Mouse (Mus musculus) splenic B cell, adult 2 months (primary cell): Measurements from ENCODE around the gene Erbb3.

Source experiments
- DNase-seq: peaks from one replicate; pipeline ENCODE4 v3.0.0-alpha.2; 2011; ENCODE audit warnings: low read depth, low spot score
- H3K27me3 ChIP-seq: 2 replicates; pipeline ENCODE4 v1.6.1; 2012; ENCODE audit warnings: mild to moderate bottlenecking, low read length, moderate library complexity, mixed read lengths; ENCODE audit not compliant: control insufficient read depth, poor library complexity, insufficient read depth, severe bottlenecking
- H3K36me3 ChIP-seq: 2 replicates; pipeline ENCODE4 v1.6.1; 2012; ENCODE audit warnings: mild to moderate bottlenecking, low read length, moderate library complexity, mixed read lengths; ENCODE audit not compliant: control insufficient read depth, poor library complexity, insufficient read depth, severe bottlenecking

Gene Erbb3

GRCm38 (mm10) chr10:128538340-128538870 lies 51.0 kb downstream of the Erbb3 start:
- Histone ChIP-seq H3K27me3 (no peaks in the 10 kb centered on the region), H3K36me3 (no peaks in the 10 kb centered on the region; the same call in 1 of the 2 replicates)
- no peak for DNase-seq

DNA sequence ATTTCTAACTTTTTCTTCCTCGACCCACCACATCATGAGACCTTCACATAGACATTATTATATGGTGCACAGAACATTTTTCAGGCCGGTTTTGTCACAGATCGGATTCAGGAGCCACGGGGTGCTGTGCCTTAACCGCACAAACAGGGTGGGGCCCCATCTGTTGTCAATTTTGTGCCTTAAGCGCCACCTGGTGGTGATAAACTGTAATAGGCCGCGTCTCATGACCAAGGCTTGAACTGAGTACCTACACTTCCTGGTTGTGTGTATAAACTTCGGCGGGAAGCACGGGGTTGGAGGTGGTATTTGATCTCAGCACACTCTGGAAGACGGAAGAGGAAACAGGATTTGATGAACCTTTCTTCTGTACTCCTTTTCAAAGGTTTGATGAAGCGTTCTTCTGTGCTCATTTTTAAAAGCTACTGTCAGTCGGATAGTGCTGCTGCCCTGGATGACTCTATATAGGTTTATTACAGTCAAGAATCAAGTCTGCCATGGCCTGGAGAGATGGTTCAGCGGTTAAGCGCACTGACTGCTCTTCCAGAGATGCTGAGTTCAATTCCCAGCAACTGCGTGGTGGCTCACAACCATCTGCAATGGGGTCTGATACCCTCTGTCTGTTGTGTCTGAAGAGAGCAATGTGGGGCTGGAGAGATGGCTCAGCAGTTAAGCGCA lies 53.0 kb downstream of the Erbb3 start:
- DNase-seq = peak; percentile 95
- no peaks in the 10 kb centered on the region for H3K27me3 ChIP-seq
- H3K36me3 ChIP-seq = no peaks in the 10 kb centered on the region

DNA sequence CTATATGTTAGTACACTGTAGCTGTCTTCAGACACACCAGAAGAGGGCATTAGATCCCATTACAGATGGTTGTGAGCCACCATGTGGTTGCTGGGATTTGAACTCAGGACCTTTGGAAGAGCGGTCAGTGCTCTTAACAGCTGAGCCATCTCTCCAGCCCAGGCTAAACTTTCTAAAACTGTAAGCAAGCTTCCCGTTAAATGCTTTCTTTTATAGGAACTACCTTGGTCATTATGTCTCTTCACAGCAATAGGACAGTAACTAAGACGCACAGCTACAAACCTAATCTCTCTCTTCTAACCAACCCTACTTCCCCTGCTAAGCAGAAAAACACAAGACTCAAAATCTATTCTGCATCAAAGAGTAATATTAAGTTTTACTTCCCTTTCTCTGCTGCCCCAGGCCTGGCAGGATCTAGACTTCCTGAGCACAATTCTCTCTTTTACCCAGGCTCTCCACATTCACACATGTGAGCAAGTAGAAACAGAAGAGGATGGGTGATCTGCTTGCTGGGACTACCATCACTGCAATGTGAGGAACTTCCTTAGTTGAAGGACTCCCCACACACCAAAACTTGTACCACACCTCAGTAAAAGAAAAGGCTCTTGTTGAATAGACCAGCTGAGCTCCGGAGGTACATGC lies 53.7 kb downstream of the Erbb3 start:
- no peaks in the 10 kb centered on the region for H3K36me3 ChIP-seq
- peak; percentile 80 for DNase-seq
- no peaks in the 10 kb centered on the region for H3K27me3 ChIP-seq

- no peaks in the 10 kb centered on the region for H3K27me3 ChIP-seq
- no peaks in the 10 kb centered on the region for H3K36me3 ChIP-seq
- peak; percentile 35 for DNase-seq
Observed at GRCm38 (mm10) chr10:128535206-128535605, 54.2 kb downstream of the Erbb3 start.

- H3K36me3 ChIP-seq = peaks cover 4% of the 10 kb centered on the region
- DNase-seq = peak; percentile 46
- H3K27me3 ChIP-seq = no peaks in the 10 kb centered on the region
Observed at GRCm38 (mm10) chr10:128526366-128527356, 62.8 kb downstream of the Erbb3 start.

GRCm38 (mm10) chr10:128525671-128526308 lies 63.7 kb downstream of the Erbb3 start, which contains the start of gene Esyt1:
Esyt1 (minus strand) TSS chr10:128525871.
- Histone ChIP-seq H3K36me3 (peaks cover 4% of the 10 kb centered on the region), H3K27me3 (no peaks in the 10 kb centered on the region)
- DNase-seq = peak; percentile 97

DNA sequence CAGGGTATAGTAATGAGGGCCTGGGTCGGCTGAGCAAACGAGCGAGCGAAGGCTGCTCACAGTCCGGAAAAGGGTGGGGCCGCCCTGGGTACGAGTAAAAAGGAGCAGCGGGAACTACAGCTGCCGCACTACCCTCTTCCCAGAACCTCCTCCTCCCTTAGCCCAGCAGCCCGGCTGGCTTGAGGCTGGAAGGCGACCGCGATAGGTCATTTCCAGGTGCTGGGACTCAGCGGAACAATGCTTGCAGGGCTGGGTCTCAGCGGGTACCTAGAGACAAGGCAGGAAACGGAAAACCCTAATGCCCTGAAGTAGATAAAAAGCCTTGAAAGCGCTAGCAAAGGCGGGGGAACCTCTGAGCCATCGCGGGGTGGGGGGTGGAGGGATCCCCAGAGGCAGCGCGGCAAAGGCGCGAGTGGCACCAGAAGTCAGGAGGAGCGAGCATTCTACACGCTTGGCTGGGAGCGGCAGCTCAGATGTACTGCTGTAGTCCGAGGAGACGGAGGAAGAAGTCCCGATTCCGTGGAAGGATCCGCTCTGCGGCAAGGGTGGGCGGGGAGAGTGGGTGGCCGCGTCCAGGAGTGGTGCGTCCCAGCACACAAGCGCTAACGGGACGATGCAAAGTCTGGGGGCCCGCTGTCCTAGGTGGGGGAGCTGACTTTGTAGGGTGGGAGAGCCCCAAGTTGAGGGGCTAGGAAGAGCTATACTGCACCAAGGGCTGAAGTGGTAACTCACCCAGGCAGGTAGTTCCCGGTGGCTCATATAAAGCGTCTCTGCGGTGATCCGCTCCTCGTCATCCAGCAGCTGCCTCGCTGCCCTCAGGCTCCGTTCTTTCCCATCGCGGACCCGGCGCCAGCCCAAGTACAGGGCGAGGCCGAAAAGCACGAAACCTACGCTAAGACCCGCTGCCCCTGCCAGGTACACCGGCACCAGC lies 64.5 kb downstream of the Erbb3 start:
- peak; percentile 82 for DNase-seq
- H3K27me3 ChIP-seq = no peaks in the 10 kb centered on the region
- peaks cover 12% of the 10 kb centered on the region for H3K36me3 ChIP-seq

GRCm38 (mm10) chr10:128524111-128524731 lies 65.2 kb downstream of the Erbb3 start:
- H3K27me3 ChIP-seq = no peaks in the 10 kb centered on the region
- H3K36me3 ChIP-seq = peaks cover 15% of the 10 kb centered on the region
- DNase-seq = peak; percentile 43

GRCm38 (mm10) chr10:128522351-128522750 lies 67.1 kb downstream of the Erbb3 start:
- DNase-seq = no peak
- Histone ChIP-seq H3K36me3 (peaks cover 15% of the 10 kb centered on the region), H3K27me3 (no peaks in the 10 kb centered on the region)

- H3K27me3 ChIP-seq = no peaks in the 10 kb centered on the region
- H3K36me3 ChIP-seq = peaks cover 21% of the 10 kb centered on the region
- no peak for DNase-seq
Observed at GRCm38 (mm10) chr10:128520591-128520990, 68.9 kb downstream of the Erbb3 start.

DNA sequence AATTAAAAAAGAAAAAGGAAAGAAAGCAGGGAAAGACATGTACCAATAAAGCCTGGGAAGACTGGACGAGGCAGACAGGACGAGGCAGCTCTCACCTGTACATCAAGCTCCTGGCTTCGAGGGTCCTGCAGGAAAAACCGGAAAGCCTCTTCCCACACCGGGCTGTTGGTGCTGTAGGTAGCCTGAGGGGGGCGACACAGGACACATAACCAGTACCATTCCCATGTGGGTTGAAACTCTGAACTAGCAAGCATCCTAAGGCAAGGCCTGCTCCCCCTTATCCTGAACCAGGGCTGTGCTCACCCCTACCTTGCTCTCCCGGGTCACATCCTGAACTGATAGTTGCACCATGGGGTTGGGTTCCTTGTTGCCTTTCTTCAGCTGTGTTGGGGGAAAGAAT lies 70.6 kb downstream of the Erbb3 start:
- DNase-seq = peak; percentile 59
- peaks cover 23% of the 10 kb centered on the region for H3K36me3 ChIP-seq
- no peaks in the 10 kb centered on the region for H3K27me3 ChIP-seq
